ENCODE assay signal across 9 mouse cellular contexts in genomic region chr3:24321489-24322405, GRCm38 (mm10).
DNase-seq lines count a peak whose midpoint lies in the region; ATAC-seq and TF ChIP-seq lines count a peak whose summit lies in the region.
"Had no signal": no experiment of that assay in that cellular context is flagged by ENCODE, and none has a peak within 500 bp of the region (broad histone marks: within the 10 kb centered on the region; RNA-seq: fewer than 3 reads in every experiment).

No protein-coding gene starts in this region.

- H3K36me3 ChIP-seq in lung, embryonic 14.5 days (ENCODE audit: insufficient read depth) = no peaks in the 10 kb centered on the region

- no peak for DNase-seq in lung, embryonic 14.5 days
- no peak for DNase-seq in lung, postnatal 25 days (ENCODE audit: low spot score)
- DNase-seq in Patski (ENCODE audit: low read depth, low spot score) = no peak
- DNase-seq in kidney, adult 9 months = peak; percentile 60
- peak; percentile 6 for DNase-seq in retina, embryonic 14.5 days (ENCODE audit: low spot score)
- no peak for DNase-seq in gastrocnemius, postnatal 10 days
- DNase-seq: cerebellum, postnatal 14 days had no signal

- no peak overlapping the region for H3K4me2 ChIP-seq in lung, embryonic 14.5 days

- no peak for ATAC-seq in lung, embryonic 14.5 days (ENCODE audit: insufficient read depth)
- peak; percentile 60 for ATAC-seq in Patski
- no peak for ATAC-seq in megakaryocyte-erythroid progenitor cell, adult 5-6 weeks (replicated peaks; ENCODE audit: low FRiP score, low TSS enrichment, poor library complexity, severe bottlenecking)

- 69% methylated on average over 11 of the region's 11 CpGs for WGBS in lung, embryonic 14.5 days

- H3K9ac ChIP-seq in lung, embryonic 14.5 days = no peak overlapping the region

- CTCF ChIA-PET in Patski (lab: Charles Lee) = interaction anchor here (0.9 kb wide), 1 partner anchor 15 kb away, joined by 3 read pairs; no protein-coding TSS in a partner anchor

- no peak overlapping the region for H3K4me3 ChIP-seq in lung, embryonic 14.5 days (ENCODE audit: low read depth, low read length)
- H3K4me3 ChIP-seq: megakaryocyte, embryonic 14.5 days had no signal

- H3K9me3 ChIP-seq in lung, embryonic 14.5 days (ENCODE audit: low read depth, low read length) = no peaks in the 10 kb centered on the region
- H3K9me3 ChIP-seq: megakaryocyte, embryonic 14.5 days had no signal

- H3K4me1 ChIP-seq in lung, embryonic 14.5 days (ENCODE audit: insufficient read depth) = no peaks in the 10 kb centered on the region
- H3K4me1 ChIP-seq: megakaryocyte, embryonic 14.5 days had no signal

- POLR2A ChIA-PET in Patski (lab: Charles Lee) = interaction anchor here (0.6 kb wide), 1 partner anchor 651 kb away, joined by 4 read pairs; no protein-coding TSS in a partner anchor

- no peak overlapping the region for H3K27ac ChIP-seq in lung, embryonic 14.5 days (ENCODE audit: low read depth)

- in situ Hi-C loops in Patski (cut with MboI; ENCODE audit: low pct_unique_long_range_greater_than_20kb) = no loop called here

- TF ChIP-seq CTCF in lung, embryonic 14.5 days (IDR thresholded peaks at IDR 0.05; ENCODE audit: low read depth) = peak; percentile 29
- peak; percentile 32 for TF ChIP-seq CTCF in Patski (IDR thresholded peaks at IDR 0.05)

- H3K27me3 ChIP-seq in lung, embryonic 14.5 days (ENCODE audit: insufficient read depth, low read length) = no peaks in the 10 kb centered on the region
- no peaks in the 10 kb centered on the region for H3K27me3 ChIP-seq in Patski
- H3K27me3 ChIP-seq: megakaryocyte, embryonic 14.5 days had no signal

Comparison
In these comparisons a context has a peak if more than half of its experiments do, and no peak if none do; other contexts are left out.
1. DNase-seq: peak in kidney, adult 9 months (single experiment) and retina, embryonic 14.5 days (single experiment); none in lung, embryonic 14.5 days (single experiment), lung, postnatal 25 days (single experiment), Patski (single experiment) and gastrocnemius, postnatal 10 days (single experiment).